Mouse (Mus musculus) bone marrow macrophage, adult 2 months (primary cell): ENCODE measurements around the gene Lhfpl3.

Experiments used
- CTCF ChIP-seq: IDR thresholded peaks from 2 replicates; pipeline ENCODE4 v1.5.1; 2012; ENCODE audit warnings: low read depth, mild to moderate bottlenecking, low read length, moderate library complexity
- POLR2A ChIP-seq: IDR thresholded peaks from 2 replicates; pipeline ENCODE4 v1.6.1; 2012; ENCODE audit warnings: mild to moderate bottlenecking, low read depth, low read length, borderline replicate concordance

GRCm38 (mm10) chr5:23015587-23016335 lies 269.9 kb downstream of the Lhfpl3 start:
- TF ChIP-seq POLR2A (no peak), CTCF (no peak)
